Mouse (Mus musculus) bone marrow, adult 2 months (tissue): ENCODE data around the gene Mylpf.

Source experiments
- CTCF ChIP-seq: fragments of 200-500 bp; IDR thresholded peaks from 2 replicates; pipeline ENCODE4 v1.5.1; 2011; ENCODE audit warnings: low read length, control low read depth; ENCODE audit not compliant: control insufficient read depth, insufficient read depth
- POLR2A ChIP-seq: fragments of 200-500 bp; IDR thresholded peaks from 2 replicates; pipeline ENCODE4 v1.6.1; 2011; ENCODE audit warnings: low read depth, mild to moderate bottlenecking, control low read depth, low read length, borderline replicate concordance; ENCODE audit not compliant: control insufficient read depth

GRCm38 (mm10) chr7:127233368-127233749 is 24.7 kb downstream of the Mylpf start:
- TF ChIP-seq POLR2A (no peak), CTCF (peak; percentile 7; the same call in 1 of the 2 replicates)
